Mouse (Mus musculus): ENCODE measurements around the gene Ptges3l.
"Not testable (repeated sequence)": the region's sequence is repeated elsewhere in the genome, so short reads cannot be mapped to it uniquely, and the experiment has no call there.

The Ptges3l gene

GRCm38 (mm10) chr11:101455627-101456026 lies 30.5 kb upstream of the Ptges3l start:
- DNase-seq: no peak

- no peak for DNase-seq
Observed at GRCm38 (mm10) chr11:101454702-101455101, 29.6 kb upstream of the Ptges3l start.

GRCm38 (mm10) chr11:101452093-101452774 lies 27.1 kb upstream of the Ptges3l start:
- DNase-seq: no peak

- DNase-seq: no peak
Observed at GRCm38 (mm10) chr11:101451536-101451935, 26.4 kb upstream of the Ptges3l start.

DNA sequence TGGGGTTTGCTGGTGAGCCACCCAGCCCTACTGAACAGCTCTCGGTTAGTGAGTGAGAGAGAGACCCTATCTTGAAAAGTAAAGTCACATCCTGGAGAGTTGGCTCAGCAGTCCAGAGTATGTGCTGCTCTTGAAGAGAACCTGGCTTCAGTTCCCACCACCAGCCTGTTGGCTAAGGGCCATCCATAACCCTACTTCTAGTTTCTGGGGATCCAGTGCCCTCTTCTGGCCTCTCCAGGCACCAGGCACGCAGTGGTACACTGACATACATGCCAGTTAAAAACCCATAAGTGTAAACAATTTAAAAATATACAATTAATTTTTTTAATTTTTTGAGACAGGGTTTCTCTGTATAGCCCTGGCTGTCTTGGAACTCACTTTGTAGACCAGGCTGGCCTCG lies 25.3 kb upstream of the Ptges3l start:
- DNase-seq: peak; percentile 42 to 57

DNA sequence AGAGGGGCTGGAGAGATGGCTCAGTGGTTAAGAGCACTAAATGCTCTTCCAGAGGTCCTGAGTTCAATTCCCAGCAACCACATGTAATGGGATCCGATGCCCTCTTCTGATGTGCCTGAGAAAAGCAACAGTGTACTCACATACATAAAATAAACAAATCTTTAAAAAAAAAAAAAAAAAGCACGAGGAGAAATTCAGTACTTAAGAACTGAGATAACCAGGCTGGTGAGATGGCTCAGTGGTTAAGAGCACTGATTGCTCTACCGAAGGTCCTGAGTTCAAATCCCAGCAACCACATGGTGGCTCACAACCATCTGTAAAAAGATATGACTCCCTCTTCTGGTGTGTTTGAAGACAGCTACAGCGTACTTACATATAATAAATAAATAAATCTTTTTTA lies 24.5 kb upstream of the Ptges3l start:
- not testable (repeated sequence) for DNase-seq

DNA sequence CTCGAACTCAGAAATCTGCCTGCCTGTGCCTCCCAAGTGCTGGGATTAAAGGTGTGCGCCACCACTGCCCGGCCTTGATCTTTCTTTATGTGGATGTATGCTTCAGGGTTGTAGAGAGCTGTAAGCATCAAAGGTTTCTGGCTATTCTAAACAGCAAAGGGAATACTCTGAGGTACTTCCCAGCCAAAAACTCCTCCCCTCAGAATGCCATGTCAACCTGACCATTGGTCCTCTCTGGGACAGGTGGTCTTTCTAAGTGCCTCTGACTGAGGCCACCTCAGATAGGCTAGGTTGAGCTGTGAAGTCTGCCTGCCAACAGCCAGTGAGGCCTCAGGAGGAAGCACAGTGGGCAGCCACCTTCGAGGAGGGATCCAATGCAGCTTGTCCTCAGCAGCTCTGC lies 23.8 kb upstream of the Ptges3l start:
- DNase-seq: peak; percentile 23 to 36

GRCm38 (mm10) chr11:101448274-101448746 lies 23.2 kb upstream of the Ptges3l start, which contains the start of gene Ifi35:
Gene Ifi35, plus strand, starts transcription at chr11:101448407.
- DNase-seq: peak; percentile 74 to 78

DNA sequence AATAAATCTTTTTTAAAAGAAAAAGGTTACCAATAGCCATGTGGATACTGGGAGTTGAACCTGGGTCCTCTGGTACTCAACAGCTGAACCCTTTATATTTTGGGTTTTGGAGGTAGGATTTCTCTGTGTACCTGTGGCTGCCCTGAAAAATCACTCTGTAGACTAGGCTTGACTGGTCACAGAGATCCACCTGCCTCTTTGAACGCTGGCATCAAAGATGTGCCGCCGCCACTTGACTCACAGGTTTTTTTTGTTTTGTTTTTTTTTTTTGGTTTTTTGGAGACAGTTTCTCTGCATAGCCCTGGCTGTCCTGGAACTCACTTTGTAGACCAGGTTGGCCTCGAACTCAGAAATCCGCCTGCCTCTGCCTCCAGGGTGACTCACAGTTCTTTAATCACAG lies 22.7 kb upstream of the Ptges3l start:
- no peak for DNase-seq

GRCm38 (mm10) chr11:101446860-101447259 lies 21.7 kb upstream of the Ptges3l start:
- DNase-seq: not testable (repeated sequence)

DNA sequence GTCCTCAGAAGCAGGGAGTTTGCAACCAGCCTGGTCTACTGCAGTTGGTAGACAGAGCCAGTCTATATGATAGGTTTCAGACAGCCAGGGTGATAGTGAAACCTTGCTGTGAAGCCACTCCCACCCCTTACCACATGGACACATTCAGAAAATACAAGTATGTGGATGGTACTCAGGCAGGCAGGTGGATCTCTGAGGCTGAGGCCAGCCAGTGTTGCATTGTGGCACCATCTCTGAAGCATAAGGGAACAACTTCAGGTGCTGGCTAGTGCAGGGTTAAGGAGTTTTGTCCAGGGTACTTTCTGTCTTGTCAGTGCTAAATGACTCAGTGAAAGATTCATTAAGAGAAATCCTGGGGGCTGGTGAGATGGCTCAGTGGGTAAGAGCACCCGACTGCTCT lies 21.2 kb upstream of the Ptges3l start:
- no peak for DNase-seq

- DNase-seq: no peak
Observed at GRCm38 (mm10) chr11:101442760-101443159, 17.6 kb upstream of the Ptges3l start.

- peak; percentile 95 to 96 for DNase-seq
Observed at GRCm38 (mm10) chr11:101442127-101442693, 17.1 kb upstream of the Ptges3l start, which contains the start of gene Rpl27. Gene Rpl27, plus strand, starts transcription at chr11:101442298.

GRCm38 (mm10) chr11:101441450-101442126 lies 16.5 kb upstream of the Ptges3l start:
- DNase-seq: not testable (repeated sequence)

- not testable (repeated sequence) for DNase-seq
Observed at GRCm38 (mm10) chr11:101438006-101438405, 12.9 kb upstream of the Ptges3l start.

GRCm38 (mm10) chr11:101436916-101437315 lies 11.8 kb upstream of the Ptges3l start:
- no peak for DNase-seq

DNA sequence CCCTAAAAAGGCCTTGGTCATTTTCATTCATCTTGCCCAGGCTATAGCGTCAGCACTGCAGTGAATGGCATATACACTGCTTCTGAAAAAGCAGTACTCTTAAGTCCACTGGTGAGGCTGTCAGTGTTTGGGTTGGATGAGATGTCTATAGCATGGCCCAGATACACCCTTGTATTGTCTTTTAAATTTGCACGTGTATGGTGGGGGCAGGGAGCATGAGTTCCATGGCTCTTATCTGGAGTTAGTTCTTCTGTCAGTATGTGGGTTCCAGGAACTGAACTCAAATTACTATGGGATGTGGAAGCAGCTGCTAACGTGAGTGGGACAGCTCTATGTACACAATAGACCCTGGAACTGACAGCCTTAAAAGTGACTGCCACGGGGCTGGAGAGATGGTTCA lies 10.7 kb upstream of the Ptges3l start:
- no peak for DNase-seq

DNA sequence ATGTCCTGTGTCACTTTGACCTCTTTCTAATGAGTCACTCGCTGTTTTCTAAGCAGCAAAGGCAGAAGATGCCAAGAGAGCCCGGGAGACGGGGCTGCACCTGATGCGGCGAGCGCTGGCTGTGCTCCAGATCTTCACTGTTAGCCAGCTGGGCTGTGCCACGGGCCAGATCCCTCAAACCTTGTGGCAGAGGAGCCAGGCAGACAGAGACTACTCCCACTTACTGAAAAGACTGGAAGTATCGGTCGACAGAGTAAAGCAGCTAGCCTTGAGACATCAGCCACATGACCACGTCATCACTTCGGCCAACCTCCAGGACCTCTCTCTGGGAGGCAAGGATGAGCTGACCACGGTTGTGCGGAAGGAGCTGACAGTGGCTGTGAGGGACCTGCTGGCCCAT lies 8.3 kb upstream of the Ptges3l start:
- no peak for DNase-seq

DNA sequence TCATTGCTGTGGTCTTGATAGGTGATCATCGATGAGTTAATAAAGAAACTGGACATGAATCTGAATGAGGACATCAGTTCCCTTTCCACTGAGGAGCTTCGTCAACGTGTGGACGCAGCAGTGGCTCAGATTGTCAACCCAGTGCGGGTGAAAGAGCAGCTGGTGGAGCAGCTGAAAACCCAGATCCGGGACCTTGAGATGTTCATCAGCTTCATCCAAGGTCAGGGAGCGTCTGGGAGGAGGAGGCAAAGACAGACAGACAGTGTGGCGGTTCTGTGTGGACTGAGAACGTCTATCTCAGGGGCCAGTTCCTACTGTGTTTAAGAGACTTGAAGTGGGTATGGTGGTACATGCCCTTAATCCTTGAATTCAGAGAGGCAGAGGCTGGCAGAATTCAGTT lies 6.2 kb upstream of the Ptges3l start:
- no peak for DNase-seq

DNA sequence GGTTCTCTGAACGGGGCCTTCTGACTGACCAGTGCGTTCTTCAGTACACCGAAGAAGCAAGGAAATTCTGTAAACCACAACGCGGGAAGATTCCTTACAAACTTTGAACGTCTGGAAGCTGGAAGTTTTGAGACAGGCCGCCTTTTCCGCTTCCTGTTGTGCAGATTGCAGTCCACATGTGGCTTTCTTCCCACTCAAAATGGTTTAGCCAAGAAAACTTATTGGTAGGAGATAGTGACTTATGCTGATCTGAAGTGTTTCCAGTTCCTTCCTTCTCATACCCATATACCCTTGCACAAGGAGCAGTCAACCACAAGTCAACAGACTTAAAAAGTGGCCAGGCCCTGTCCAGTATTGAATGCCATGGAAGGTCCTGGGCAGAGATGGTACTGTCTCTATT lies 1.0 kb upstream of the Ptges3l start:
- DNase-seq: no peak

DNA sequence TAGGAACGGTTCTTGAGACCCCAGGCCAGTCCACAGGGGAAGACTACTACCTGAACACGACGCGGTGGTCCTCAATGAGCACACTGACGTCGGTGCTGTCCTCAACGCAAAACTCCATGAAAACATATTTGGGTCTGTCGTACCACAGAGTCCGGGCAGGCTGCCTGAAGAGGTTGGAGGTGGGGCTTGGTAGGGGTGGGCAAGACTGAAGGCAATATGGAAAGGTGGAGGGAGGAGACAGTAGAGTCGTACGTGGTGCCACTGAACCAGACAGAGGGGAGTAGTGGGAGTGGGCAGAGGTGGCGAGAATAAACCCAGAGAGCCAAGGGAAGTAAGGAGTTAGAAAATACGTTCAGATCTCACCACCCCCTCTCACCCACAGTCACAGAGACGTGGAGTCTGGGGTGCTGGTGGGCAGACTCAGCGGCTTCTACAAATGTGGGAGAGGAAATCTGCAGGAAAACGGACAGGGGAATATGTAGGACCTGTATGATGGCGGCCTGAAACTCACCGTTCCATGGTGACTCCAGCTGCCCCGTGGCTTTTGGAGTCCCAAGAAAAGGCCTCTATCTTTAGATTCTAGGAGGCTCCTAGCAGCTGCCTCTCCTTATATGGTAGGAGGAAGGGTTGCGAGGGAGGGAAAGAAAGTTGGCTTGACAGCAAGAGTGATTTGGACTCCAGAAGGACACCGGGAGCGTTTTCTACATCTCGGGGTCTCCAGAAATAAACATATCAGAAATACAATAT lies 855 bp downstream of the Ptges3l start, which contains the start of gene Gm27029:
Gene Gm27029, minus strand, starts transcription at position 692 of the 747 bp plus-strand sequence.
- peak in 1 of 2 experiments; percentile 15 for DNase-seq

- DNase-seq: no peak
Observed at GRCm38 (mm10) chr11:101420148-101420547, 5.0 kb downstream of the Ptges3l start.

GRCm38 (mm10) chr11:101419610-101420009 lies 5.5 kb downstream of the Ptges3l start:
- no peak for DNase-seq

Measured in B cell, adult 2 months (primary cell).